Mouse (Mus musculus) megakaryocyte, embryonic 14.5 days (primary cell): ENCODE measurements around the gene Dennd6a.
"Not testable (repeated sequence)": the region's sequence is repeated elsewhere in the genome, so short reads cannot be mapped to it uniquely, and the experiment has no call there.

Experiments
- FLI1 ChIP-seq: IDR thresholded peaks from 2 replicates; pipeline ENCODE4 v1.6.1; 2012; ENCODE audit warnings: low read length, inconsistent platforms, mixed read lengths
- GATA1 ChIP-seq: IDR thresholded peaks from 3 replicates; pipeline ENCODE4 v1.6.1; 2012; ENCODE audit warnings: mixed read lengths, low read length, inconsistent platforms, borderline replicate concordance

- TF ChIP-seq GATA1, FLI1: not testable (repeated sequence)
These were observed at the start of gene Dennd6a for GRCm38 (mm10) chr14:26573556-26573955.
